ENCODE assay signal across 17 mouse cellular contexts in genomic region chr10:51453616-51454298, GRCm38 (mm10). TPM values are rescaled to one million over a fixed set of nuclear protein-coding genes. Genes with fewer than 3 reads are reported as not detected.
DNase-seq lines count a peak whose midpoint lies in the region; ATAC-seq and TF ChIP-seq lines count a peak whose summit lies in the region.
"Had no signal": no experiment of that assay in that cellular context is flagged by ENCODE, and none has a peak within 500 bp of the region (broad histone marks: within the 10 kb centered on the region; RNA-seq: fewer than 3 reads in every experiment).

No protein-coding gene starts in this region.

- peaks cover 2% of the 10 kb centered on the region; the same call in 1 of the 2 replicates for H3K4me1 ChIP-seq in bone marrow, adult 2 months (ENCODE audit: control insufficient read depth, insufficient read depth, low read length)
- H3K4me1 ChIP-seq: embryonic facial prominence, embryonic 15.5 days had no signal

- TF ChIP-seq CTCF in bone marrow, adult 2 months (IDR thresholded peaks at IDR 0.05; ENCODE audit: control insufficient read depth, insufficient read depth, low read length): no peak

- intact Hi-C loops in left cerebral cortex, postnatal 4 days (cut with DNase I): no loop called here

- H3K4me3 ChIP-seq in bone marrow, adult 2 months (replicated peaks; ENCODE audit: control insufficient read depth, low read depth, low read length): no peak overlapping the region
- H3K4me3 ChIP-seq: embryonic facial prominence, embryonic 15.5 days; left cerebral cortex, adult 2 months had no signal

- TF ChIP-seq POLR2A in bone marrow, adult 2 months (IDR thresholded peaks at IDR 0.05; ENCODE audit: borderline replicate concordance, control insufficient read depth, low read depth, low read length): no peak

- peak; percentile 42 for DNase-seq in layer of hippocampus, adult 9-11 months
- DNase-seq in layer of hippocampus, adult 8-10 months (ENCODE audit: low spot score in 2 of 2): no peak
- peak; percentile 21 for DNase-seq in CD4-positive, CD25-positive, alpha-beta regulatory T cell, adult 2 months (ENCODE audit: low read depth, low spot score)
- DNase-seq in left cerebral cortex, postnatal 4 days: no peak
- DNase-seq in urinary bladder, adult 18-20 months (ENCODE audit: low spot score in 2 of 2): no peak
- DNase-seq: adrenal gland, postnatal 36 days; cerebellum, adult 9-10 months; lung, embryonic 14.5 days; right cerebral cortex, adult 18-20 months; thymus, adult 18-20 months had no signal

- peak overlapping the region; percentile 58; the same call in 1 of the 2 replicates for H3K27ac ChIP-seq in bone marrow, adult 2 months (ENCODE audit: control insufficient read depth, insufficient read depth, low read depth, low read length, poor library complexity)
- H3K27ac ChIP-seq: embryonic facial prominence, embryonic 15.5 days; left cerebral cortex, adult 2 months had no signal

- peak; percentile 80 for ATAC-seq in megakaryocyte progenitor cell, adult 5-6 weeks (replicated peaks; ENCODE audit: poor library complexity)
- ATAC-seq in erythroblast, adult 5-6 weeks (replicated peaks; ENCODE audit: low FRiP score, poor library complexity, severe bottlenecking): no peak

- 6% methylated on average over 1 of the region's 1 CpGs for WGBS in bone marrow, adult 2 months

RNA-seq across cellular contexts. Expression of gene Gm49339, which starts 26.7 kb away (rescaled TPM):
- 1 to 10 TPM in 1 of 4 experiments, under 1 TPM in 2, not detected in 1; 0.65 to 3.5 (median 0.90) TPM for total RNA-seq in layer of hippocampus, adult 8-10 months (2022)
- 3.0 TPM in 1 of 2 replicates, not detected in the other for polyA plus RNA-seq in bone marrow, adult 2 months (2011; ENCODE audit: insufficient read depth, insufficient read length, low replicate concordance, missing spikeins)
- 1.1 TPM in 1 of 2 replicates, not detected in the other for total RNA-seq in megakaryocyte progenitor cell, adult 5-6 weeks (2015)
- total RNA-seq in megakaryocyte progenitor cell, adult 5-6 weeks (2017): 0.20 and 1.1 TPM in 2 replicates
- not detected for total RNA-seq in left cerebral cortex, postnatal 4 days (2021)
- total RNA-seq in erythroblast, adult 5-6 weeks (2015; ENCODE audit: low replicate concordance): not detected in 2 replicates
- total RNA-seq in erythroblast, adult 5-6 weeks (2017; ENCODE audit: low replicate concordance): 9.6 TPM in 1 of 2 replicates, not detected in the other
- total RNA-seq: left cerebral cortex, adult 2 months had no signal
- polyA plus RNA-seq: heart, embryonic 14.5 days; intestine, embryonic 14.5 days had no signal

RNA-seq across cellular contexts. Expression of gene Lilr4b, which starts 26.7 kb away (rescaled TPM):
- 1 to 10 TPM in 2 of 4 experiments, under 1 TPM in 1, not detected in 1; 0.08 to 4.4 (median 2.3) TPM for total RNA-seq in layer of hippocampus, adult 8-10 months (2022)
- polyA plus RNA-seq in bone marrow, adult 2 months (2011; ENCODE audit: insufficient read depth, insufficient read length, low replicate concordance, missing spikeins): 35.8 and 197 TPM in 2 replicates
- 19.2 and 24.3 TPM in 2 replicates for total RNA-seq in megakaryocyte progenitor cell, adult 5-6 weeks (2015)
- total RNA-seq in megakaryocyte progenitor cell, adult 5-6 weeks (2017): 12.6 and 21.0 TPM in 2 replicates
- under 1 TPM; 0.50 to 0.62 TPM for total RNA-seq in left cerebral cortex, postnatal 4 days (2021)
- 82.0 and 89.4 TPM in 2 replicates for total RNA-seq in erythroblast, adult 5-6 weeks (2015; ENCODE audit: low replicate concordance)
- total RNA-seq in erythroblast, adult 5-6 weeks (2017; ENCODE audit: low replicate concordance): 37.5 and 48.1 TPM in 2 replicates
- total RNA-seq: left cerebral cortex, adult 2 months had no signal

RNA-seq across cellular contexts. Expression of gene Lilrb4a, which starts 37.0 kb away (rescaled TPM):
- total RNA-seq in layer of hippocampus, adult 8-10 months (2022): 10 to 100 TPM in 1 of 4 experiments, 1 to 10 TPM in 1, under 1 TPM in 1, not detected in 1; 0.66 to 10.6 (median 8.2) TPM
- 35.1 and 99.1 TPM in 2 replicates for polyA plus RNA-seq in bone marrow, adult 2 months (2011; ENCODE audit: insufficient read depth, insufficient read length, low replicate concordance, missing spikeins)
- total RNA-seq in megakaryocyte progenitor cell, adult 5-6 weeks (2015): 27.7 and 39.5 TPM in 2 replicates
- total RNA-seq in megakaryocyte progenitor cell, adult 5-6 weeks (2017): 26.8 and 31.4 TPM in 2 replicates
- total RNA-seq in left cerebral cortex, postnatal 4 days (2021): 1 to 10 TPM in 1 of 2 experiments, under 1 TPM in 1; 0.74 to 1.0 TPM
- total RNA-seq in erythroblast, adult 5-6 weeks (2015; ENCODE audit: low replicate concordance): 113 and 137 TPM in 2 replicates
- total RNA-seq in erythroblast, adult 5-6 weeks (2017; ENCODE audit: low replicate concordance): 53.0 and 63.1 TPM in 2 replicates

Comparison
In these comparisons a context has a peak if more than half of its experiments do, and no peak if none do; other contexts are left out.
1. DNase-seq: peak in layer of hippocampus, adult 9-11 months (single experiment) and CD4-positive, CD25-positive, alpha-beta regulatory T cell, adult 2 months (single experiment); none in layer of hippocampus, adult 8-10 months (0 of 2), left cerebral cortex, postnatal 4 days (single experiment) and urinary bladder, adult 18-20 months (0 of 2).